Mouse (Mus musculus): ENCODE results near the gene D630036H23Rik. TPM values are rescaled to one million over a fixed set of nuclear protein-coding genes. Genes with fewer than 3 reads are reported as not detected.
A peak's percentile ranks its signal among the peaks of the same experiment; 100 is the strongest.

Gene D630036H23Rik
- 0.77 and 2.8 TPM in 2 replicates for polyA plus RNA-seq (2014; fragmentation: Nextera tagmentation; extraction: Ambion mirVana)

DNA sequence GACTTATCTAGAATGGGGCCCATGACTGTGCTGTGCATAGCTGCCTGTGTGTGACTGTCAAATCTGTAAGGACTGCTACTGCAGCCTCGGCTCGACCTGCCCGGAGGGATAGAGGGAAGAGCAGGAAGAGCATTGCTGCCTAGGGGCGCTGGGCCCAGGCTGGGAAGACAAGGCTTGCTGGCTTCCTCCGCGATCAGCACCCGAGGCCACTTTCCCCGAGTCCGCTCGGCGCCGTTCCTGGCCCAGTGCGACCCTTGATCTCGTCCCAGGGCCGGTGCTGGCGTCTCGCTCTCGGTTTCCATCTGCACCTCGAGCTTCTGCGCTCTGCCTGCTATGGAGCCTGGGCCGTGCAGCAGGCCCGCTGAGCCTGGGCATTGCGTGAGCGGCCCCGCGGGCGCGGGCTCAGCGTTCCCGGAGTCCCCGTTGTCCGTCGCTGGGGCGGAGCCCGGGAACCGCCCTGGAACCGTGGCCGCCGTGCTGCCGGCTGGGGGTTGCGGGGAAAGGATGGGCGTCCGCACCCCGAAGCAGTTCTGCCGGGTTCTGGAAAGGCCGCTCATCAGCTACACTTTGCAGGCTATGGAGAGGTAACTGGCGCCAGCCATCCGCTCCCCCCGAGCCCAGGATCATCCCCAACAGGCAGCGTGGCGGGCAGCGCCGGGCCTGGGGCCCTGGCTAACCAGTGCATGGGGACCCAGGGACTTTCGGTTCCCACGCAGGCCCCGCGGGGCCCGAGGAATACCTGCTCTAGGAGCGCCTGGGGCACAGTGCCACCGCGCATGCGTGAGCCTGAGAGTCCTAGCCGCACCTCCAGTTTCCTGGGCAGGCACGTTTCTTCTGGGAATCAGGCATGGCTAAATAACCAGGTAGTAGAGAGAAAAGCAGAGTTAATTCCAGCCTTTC is at the start of gene D630036H23Rik, which contains the start of gene Ispd:
D630036H23Rik (minus strand) TSS at position 741 of the 900 bp plus-strand sequence.
Ispd (plus strand) TSS at position 10 of the 900 bp plus-strand sequence.
- H3K9me3 ChIP-seq (ENCODE audit: control insufficient read depth, low read length), result no peaks in the 10 kb centered on the region
- under 1% methylated on average over 59 of the region's 64 CpGs for WGBS

DNA sequence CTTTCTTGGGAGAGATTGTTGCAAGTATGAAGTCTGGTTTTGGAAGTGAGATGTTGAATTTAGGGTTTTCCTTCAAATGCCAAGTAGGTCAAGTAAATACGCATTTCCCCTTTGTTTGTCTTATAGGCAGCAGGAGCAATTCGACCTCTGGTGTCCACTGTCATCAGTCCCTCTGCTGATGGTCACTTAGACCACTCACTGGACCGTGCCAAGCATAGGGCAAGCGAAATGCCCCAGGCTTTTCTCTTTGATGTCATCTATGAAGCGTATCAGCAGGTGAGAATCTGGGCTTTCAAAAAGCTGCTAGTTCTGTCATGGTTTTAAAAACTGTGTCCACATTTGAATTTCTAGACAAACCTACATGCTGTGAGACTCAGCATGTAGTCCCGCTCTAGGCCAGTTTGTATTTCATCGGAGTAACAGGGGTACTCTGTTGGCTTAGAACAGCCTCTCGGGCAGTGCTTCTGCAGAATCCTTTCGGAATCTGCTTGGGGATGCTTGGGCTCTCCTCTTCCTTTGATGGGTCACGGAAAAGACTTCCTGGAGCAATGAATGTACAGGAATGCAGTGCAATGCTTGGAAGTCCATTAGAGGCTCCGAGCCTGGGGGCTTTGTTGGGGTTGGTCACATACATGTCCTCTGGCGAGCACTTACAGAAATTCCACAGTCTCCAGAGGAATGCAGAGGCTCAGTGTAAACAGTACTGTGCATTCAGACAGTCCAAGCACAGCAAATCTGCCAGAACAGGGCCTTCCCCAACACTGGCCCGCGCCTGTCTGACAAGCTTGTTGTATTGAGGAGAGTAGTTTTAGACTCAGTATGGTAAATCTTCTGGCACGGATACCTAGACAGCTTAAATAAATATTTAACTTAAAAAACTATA is 44.4 kb upstream of the D630036H23Rik start:
- peak; percentile 78 for ATAC-seq (ENCODE audit: low FRiP score, low TSS enrichment)
- H3K27ac ChIP-seq (ENCODE audit: low read depth, low read length), result no peak overlapping the region

More for the DNA sequence above, at the start of gene D630036H23Rik, which contains the start of gene Ispd:
- H3K27me3 ChIP-seq (ENCODE audit: control insufficient read depth, insufficient read depth, low read length), result no peaks in the 10 kb centered on the region
- peak within 1 kb of the TSS; percentile 96 for H3K27ac ChIP-seq (ENCODE audit: low read depth, low read length)
- H3K4me1 ChIP-seq (ENCODE audit: control insufficient read depth, insufficient read depth, low read length), result peaks cover 15% of the 10 kb centered on the region; the same call in 1 of the 2 replicates
- peak within 1 kb of the TSS; percentile 94 for H3K9ac ChIP-seq (ENCODE audit: low read depth, low read length)
- ATAC-seq (ENCODE audit: low FRiP score, low TSS enrichment), result peak; percentile 94
- H3K4me2 ChIP-seq (replicated peaks; ENCODE audit: low read depth, low read length), result peak within 1 kb of the TSS; percentile 62
- H3K36me3 ChIP-seq (ENCODE audit: control insufficient read depth, insufficient read depth, low read length), result no peaks in the 10 kb centered on the region
- peak within 1 kb of the TSS; percentile 39 for H3K4me3 ChIP-seq (ENCODE audit: low read length)

GRCm38 (mm10) chr12:36425258-36425657 is 43.3 kb upstream of the D630036H23Rik start:
- Histone ChIP-seq H3K9ac (ENCODE audit: low read depth, low read length) (no peak overlapping the region), H3K4me3 (ENCODE audit: low read length) (no peak overlapping the region), H3K36me3 (ENCODE audit: control insufficient read depth, insufficient read depth, low read length) (no peaks in the 10 kb centered on the region), H3K4me2 (replicated peaks; ENCODE audit: low read depth, low read length) (no peak overlapping the region), H3K27me3 (ENCODE audit: control insufficient read depth, insufficient read depth, low read length) (no peaks in the 10 kb centered on the region), H3K4me1 (ENCODE audit: control insufficient read depth, insufficient read depth, low read length) (peaks cover 14% of the 10 kb centered on the region), H3K9me3 (ENCODE audit: control insufficient read depth, low read length) (no peaks in the 10 kb centered on the region), H3K27ac (ENCODE audit: low read depth, low read length) (no peak overlapping the region)
- WGBS, result 85% methylated on average over 7 of the region's 7 CpGs
- no peak for ATAC-seq (ENCODE audit: low FRiP score, low TSS enrichment)

More for the DNA sequence above, 44.4 kb upstream of the D630036H23Rik start:
- Histone ChIP-seq H3K4me1 (ENCODE audit: control insufficient read depth, insufficient read depth, low read length) (peaks cover 14% of the 10 kb centered on the region), H3K9ac (ENCODE audit: low read depth, low read length) (no peak overlapping the region), H3K4me3 (ENCODE audit: low read length) (no peak overlapping the region), H3K36me3 (ENCODE audit: control insufficient read depth, insufficient read depth, low read length) (no peaks in the 10 kb centered on the region), H3K4me2 (replicated peaks; ENCODE audit: low read depth, low read length) (no peak overlapping the region), H3K9me3 (ENCODE audit: control insufficient read depth, low read length) (no peaks in the 10 kb centered on the region), H3K27me3 (ENCODE audit: control insufficient read depth, insufficient read depth, low read length) (no peaks in the 10 kb centered on the region)
- WGBS, result 41% methylated on average over 15 of the region's 15 CpGs

DNA sequence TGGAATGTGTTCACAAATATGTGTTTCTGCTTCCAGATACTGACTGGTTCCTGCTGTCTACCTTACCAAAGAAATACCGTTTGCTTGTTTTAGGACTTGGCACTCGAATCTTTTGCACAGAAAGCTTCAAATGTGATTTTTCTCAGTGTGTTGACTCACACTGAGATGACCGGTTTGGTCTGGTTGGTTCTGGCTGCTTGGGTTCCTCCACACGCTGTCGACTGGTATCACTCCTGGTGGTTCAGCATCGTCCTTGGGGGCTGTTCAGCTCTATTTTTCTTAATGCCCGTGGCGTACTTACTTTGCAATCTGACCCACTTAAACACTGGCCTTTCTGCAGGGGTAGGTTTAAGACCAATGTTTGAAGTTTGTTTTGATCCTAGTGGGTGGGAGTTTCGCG is 41.7 kb upstream of the D630036H23Rik start:
- Histone ChIP-seq H3K27me3 (ENCODE audit: control insufficient read depth, insufficient read depth, low read length) (no peaks in the 10 kb centered on the region), H3K9me3 (ENCODE audit: control insufficient read depth, low read length) (no peaks in the 10 kb centered on the region), H3K4me2 (replicated peaks; ENCODE audit: low read depth, low read length) (no peak overlapping the region), H3K4me3 (ENCODE audit: low read length) (no peak overlapping the region), H3K36me3 (ENCODE audit: control insufficient read depth, insufficient read depth, low read length) (no peaks in the 10 kb centered on the region), H3K9ac (ENCODE audit: low read depth, low read length) (no peak overlapping the region), H3K4me1 (ENCODE audit: control insufficient read depth, insufficient read depth, low read length) (peaks cover 14% of the 10 kb centered on the region), H3K27ac (ENCODE audit: low read depth, low read length) (peak overlapping the region; percentile 30; the same call in 1 of the 2 replicates)
- 32% methylated on average over 10 of the region's 10 CpGs for WGBS
- peak; percentile 82 for ATAC-seq (ENCODE audit: low FRiP score, low TSS enrichment)

GRCm38 (mm10) chr12:36395115-36395514 is 13.1 kb upstream of the D630036H23Rik start:
- H3K9ac ChIP-seq (ENCODE audit: low read depth, low read length), result no peak overlapping the region
- WGBS, result 71% methylated on average over 2 of the region's 2 CpGs
- H3K27ac ChIP-seq (ENCODE audit: low read depth, low read length), result no peak overlapping the region
- no peaks in the 10 kb centered on the region for H3K4me1 ChIP-seq (ENCODE audit: control insufficient read depth, insufficient read depth, low read length)
- no peak overlapping the region for H3K4me2 ChIP-seq (replicated peaks; ENCODE audit: low read depth, low read length)
- H3K9me3 ChIP-seq (ENCODE audit: control insufficient read depth, low read length), result peaks cover 11% of the 10 kb centered on the region; the same call in 1 of the 2 replicates
- H3K36me3 ChIP-seq (ENCODE audit: control insufficient read depth, insufficient read depth, low read length), result no peaks in the 10 kb centered on the region
- no peak overlapping the region for H3K4me3 ChIP-seq (ENCODE audit: low read length)
- H3K27me3 ChIP-seq (ENCODE audit: control insufficient read depth, insufficient read depth, low read length), result no peaks in the 10 kb centered on the region
- no peak for ATAC-seq (ENCODE audit: low FRiP score, low TSS enrichment)

- 0 out of 2 replicates have a peak, but pooled peaks cover 6% of the 10 kb centered on the region for H3K4me1 ChIP-seq (ENCODE audit: control insufficient read depth, insufficient read depth, low read length)
- H3K4me2 ChIP-seq (replicated peaks; ENCODE audit: low read depth, low read length), result no peak overlapping the region
- H3K27ac ChIP-seq (ENCODE audit: low read depth, low read length), result no peak overlapping the region
- no peak for ATAC-seq (ENCODE audit: low FRiP score, low TSS enrichment)
- H3K9ac ChIP-seq (ENCODE audit: low read depth, low read length), result no peak overlapping the region
- H3K27me3 ChIP-seq (ENCODE audit: control insufficient read depth, insufficient read depth, low read length), result no peaks in the 10 kb centered on the region
- 91% methylated on average over 4 of the region's 4 CpGs for WGBS
- no peak overlapping the region for H3K4me3 ChIP-seq (ENCODE audit: low read length)
- no peaks in the 10 kb centered on the region for H3K9me3 ChIP-seq (ENCODE audit: control insufficient read depth, low read length)
- no peaks in the 10 kb centered on the region for H3K36me3 ChIP-seq (ENCODE audit: control insufficient read depth, insufficient read depth, low read length)
Observed at GRCm38 (mm10) chr12:36386991-36387390, 5.0 kb upstream of the D630036H23Rik start.

GRCm38 (mm10) chr12:36385386-36385785 is 3.4 kb upstream of the D630036H23Rik start:
- Histone ChIP-seq H3K9me3 (ENCODE audit: control insufficient read depth, low read length) (no peaks in the 10 kb centered on the region), H3K27me3 (ENCODE audit: control insufficient read depth, insufficient read depth, low read length) (no peaks in the 10 kb centered on the region), H3K9ac (ENCODE audit: low read depth, low read length) (no peak overlapping the region), H3K36me3 (ENCODE audit: control insufficient read depth, insufficient read depth, low read length) (no peaks in the 10 kb centered on the region), H3K27ac (ENCODE audit: low read depth, low read length) (no peak overlapping the region), H3K4me3 (ENCODE audit: low read length) (no peak overlapping the region), H3K4me1 (ENCODE audit: control insufficient read depth, insufficient read depth, low read length) (peaks cover 15% of the 10 kb centered on the region; the same call in 1 of the 2 replicates), H3K4me2 (replicated peaks; ENCODE audit: low read depth, low read length) (no peak overlapping the region)
- WGBS, result 68% methylated on average over 6 of the region's 6 CpGs
- ATAC-seq (ENCODE audit: low FRiP score, low TSS enrichment), result no peak

DNA sequence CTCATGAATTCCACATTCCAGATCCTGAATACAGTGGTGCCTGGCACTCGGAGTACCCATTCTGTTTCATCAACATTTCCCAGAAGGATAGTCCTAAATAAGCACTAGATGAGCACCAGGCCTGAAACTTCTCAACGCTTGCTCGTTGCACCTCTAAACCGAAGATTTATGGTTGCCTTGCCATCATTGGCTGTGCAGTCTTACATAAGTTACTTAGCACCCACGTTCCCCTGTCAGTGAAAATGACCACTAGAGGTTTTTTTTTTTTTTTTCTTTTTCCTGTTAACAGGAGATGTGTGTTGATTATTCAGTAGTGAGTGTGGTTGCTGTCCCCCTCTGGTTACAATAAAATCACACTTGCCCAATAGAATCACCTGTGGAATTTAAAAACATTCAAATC is 1.2 kb downstream of the D630036H23Rik start:
- 34% methylated on average over 5 of the region's 5 CpGs for WGBS
- Histone ChIP-seq H3K27me3 (ENCODE audit: control insufficient read depth, insufficient read depth, low read length) (no peaks in the 10 kb centered on the region), H3K4me1 (ENCODE audit: control insufficient read depth, insufficient read depth, low read length) (peaks cover 15% of the 10 kb centered on the region; the same call in 1 of the 2 replicates), H3K36me3 (ENCODE audit: control insufficient read depth, insufficient read depth, low read length) (no peaks in the 10 kb centered on the region), H3K4me2 (replicated peaks; ENCODE audit: low read depth, low read length) (peak overlapping the region; percentile 62), H3K9ac (ENCODE audit: low read depth, low read length) (peak overlapping the region; percentile 94; the same call in 1 of the 2 replicates), H3K27ac (ENCODE audit: low read depth, low read length) (peak overlapping the region; percentile 96; the same call in 1 of the 2 replicates), H3K9me3 (ENCODE audit: control insufficient read depth, low read length) (no peaks in the 10 kb centered on the region), H3K4me3 (ENCODE audit: low read length) (no peak overlapping the region; the same call in 1 of the 2 replicates)
- ATAC-seq (ENCODE audit: low FRiP score, low TSS enrichment), result no peak

All from kidney, embryonic 14.5 days (tissue).